Mouse (Mus musculus): ENCODE measurements around the gene S100a8. TPM values are rescaled to one million over a fixed set of nuclear protein-coding genes. Genes with fewer than 3 reads are reported as not detected.

S100a8 gene
- 10.2 and 20.4 TPM in 2 replicates for polyA plus RNA-seq (2012; rRNA removed)
- polyA plus RNA-seq (2014; fragmentation: Nextera tagmentation; extraction: Ambion mirVana): 8.4 and 34.9 TPM in 2 replicates

DNA sequence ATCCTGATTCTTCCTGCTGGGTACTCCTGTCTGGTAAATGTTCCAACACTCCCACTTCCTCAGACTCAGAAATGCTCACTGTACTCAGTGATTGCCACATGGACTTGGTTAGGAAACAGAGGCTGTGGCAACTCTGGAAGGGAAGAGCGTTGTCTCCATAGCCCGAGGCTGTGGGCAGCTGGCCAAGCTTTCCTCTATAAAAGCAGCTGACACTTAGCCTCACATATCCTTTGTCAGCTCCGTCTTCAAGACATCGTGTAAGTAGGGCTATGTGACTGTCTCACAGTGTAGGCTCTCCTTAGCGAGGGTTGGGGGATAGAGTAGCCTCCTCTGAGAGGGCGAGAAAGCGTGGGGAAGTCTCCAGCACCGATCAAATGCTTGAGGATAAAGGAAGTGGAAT, at the start of gene S100a8:
TSS of gene S100a8 (plus strand) at position 133 of the 400 bp plus-strand sequence.
- no peaks in the 10 kb centered on the region for H3K36me3 ChIP-seq (ENCODE audit: control insufficient read depth, insufficient read depth, low read length)
- H3K4me3 ChIP-seq (replicated peaks; ENCODE audit: low read length): no peak within 1 kb of the TSS
- ATAC-seq (ENCODE audit: low FRiP score, low read depth) (no peak), DNase-seq (ENCODE audit: low spot score) (no peak)
- no peak within 1 kb of the TSS for H3K4me2 ChIP-seq (replicated peaks; ENCODE audit: low read depth, low read length, severe bottlenecking)
- H3K4me1 ChIP-seq (ENCODE audit: control insufficient read depth, insufficient read depth, low read length): no peaks in the 10 kb centered on the region
- H3K27ac ChIP-seq (replicated peaks; ENCODE audit: low read depth, low read length): no peak within 1 kb of the TSS
- H3K27me3 ChIP-seq (ENCODE audit: control insufficient read depth, insufficient read depth, low read length): no peaks in the 10 kb centered on the region
- TF ChIP-seq POLR2A (IDR thresholded peaks at IDR 0.05; ENCODE audit: borderline replicate concordance, extremely low read depth, insufficient read depth, insufficient read length): no peak
- H3K9ac ChIP-seq (ENCODE audit: low read depth, low read length, severe bottlenecking): no peak within 1 kb of the TSS
- H3K9me3 ChIP-seq (ENCODE audit: control insufficient read depth, low read length): no peaks in the 10 kb centered on the region
- WGBS: 39% methylated on average over 8 of the region's 8 CpGs

DNA sequence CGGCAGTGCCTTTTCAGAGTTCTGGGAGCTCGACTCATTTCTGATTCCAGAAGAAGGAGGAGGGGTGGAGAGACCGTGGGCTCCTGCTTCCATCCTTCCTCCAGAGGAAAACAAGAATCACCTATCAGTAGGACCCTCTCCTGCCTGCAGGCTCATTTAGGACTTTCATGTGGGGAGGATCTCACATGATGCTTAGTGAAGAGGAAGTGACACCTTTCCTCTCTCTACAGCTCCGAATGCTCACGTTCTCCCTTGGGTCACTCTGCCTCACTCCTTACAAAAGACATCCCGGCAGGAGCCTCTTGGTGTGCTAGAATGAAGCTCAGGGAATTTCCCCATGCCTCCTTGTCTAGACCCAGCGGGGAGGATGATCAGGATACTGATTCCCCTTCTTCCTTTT, 47.2 kb upstream of the S100a8 start:
- H3K36me3 ChIP-seq (ENCODE audit: control insufficient read depth, insufficient read depth, low read length): no peaks in the 10 kb centered on the region
- no peak overlapping the region for H3K4me2 ChIP-seq (replicated peaks; ENCODE audit: low read depth, low read length, severe bottlenecking)
- no peak overlapping the region for H3K9ac ChIP-seq (ENCODE audit: low read depth, low read length, severe bottlenecking)
- no peaks in the 10 kb centered on the region for H3K9me3 ChIP-seq (ENCODE audit: control insufficient read depth, low read length)
- H3K27me3 ChIP-seq (ENCODE audit: control insufficient read depth, insufficient read depth, low read length): no peaks in the 10 kb centered on the region
- TF ChIP-seq POLR2A (IDR thresholded peaks at IDR 0.05; ENCODE audit: borderline replicate concordance, extremely low read depth, insufficient read depth, insufficient read length): no peak
- no peak overlapping the region for H3K27ac ChIP-seq (replicated peaks; ENCODE audit: low read depth, low read length)
- DNase-seq (ENCODE audit: low spot score) (no peak), ATAC-seq (ENCODE audit: low FRiP score, low read depth) (no peak)
- H3K4me3 ChIP-seq (replicated peaks; ENCODE audit: low read length): no peak overlapping the region
- peaks cover 12% of the 10 kb centered on the region; the same call in 1 of the 2 replicates for H3K4me1 ChIP-seq (ENCODE audit: control insufficient read depth, insufficient read depth, low read length)
- 51% methylated on average over 7 of the region's 7 CpGs for WGBS

DNA sequence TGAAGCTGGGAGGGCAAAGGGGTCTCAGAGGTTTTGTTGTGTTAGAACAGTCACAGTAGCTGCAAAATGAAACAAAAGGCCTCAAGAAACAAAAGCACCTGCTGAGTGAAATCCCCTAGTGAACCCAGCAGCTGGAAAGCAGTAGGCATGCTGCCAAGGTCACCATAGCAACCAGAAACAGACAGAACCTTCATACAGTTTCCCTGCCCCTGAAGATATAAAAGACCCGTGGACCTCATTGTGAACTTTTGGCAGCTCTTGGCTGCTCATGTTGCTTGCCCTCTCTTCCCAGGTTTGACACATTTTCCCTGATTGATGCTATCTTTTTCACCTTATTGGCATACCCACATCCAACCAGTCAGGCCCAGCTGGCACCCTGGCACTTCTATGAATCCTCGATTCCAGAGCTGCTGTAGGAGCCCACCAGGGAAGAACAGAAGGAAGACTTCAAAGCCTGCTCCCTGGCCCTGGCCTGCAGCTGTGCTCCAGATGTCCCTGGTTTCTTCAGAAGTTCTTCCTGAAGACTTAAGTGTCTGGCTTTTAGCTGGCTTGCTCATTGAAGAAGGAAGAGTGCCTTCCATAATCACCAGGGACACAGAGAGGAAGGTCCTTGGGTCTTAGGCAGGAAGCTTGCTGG, 45.2 kb upstream of the S100a8 start:
- no peak overlapping the region for H3K4me2 ChIP-seq (replicated peaks; ENCODE audit: low read depth, low read length, severe bottlenecking)

GRCm38 (mm10) chr3:90625496-90625895, 43.3 kb upstream of the S100a8 start:
- Histone ChIP-seq H3K27ac (replicated peaks; ENCODE audit: low read depth, low read length) (no peak overlapping the region), H3K4me1 (ENCODE audit: control insufficient read depth, insufficient read depth, low read length) (peaks cover 12% of the 10 kb centered on the region; the same call in 1 of the 2 replicates), H3K36me3 (ENCODE audit: control insufficient read depth, insufficient read depth, low read length) (no peaks in the 10 kb centered on the region), H3K9me3 (ENCODE audit: control insufficient read depth, low read length) (no peaks in the 10 kb centered on the region), H3K9ac (ENCODE audit: low read depth, low read length, severe bottlenecking) (no peak overlapping the region), H3K4me3 (replicated peaks; ENCODE audit: low read length) (no peak overlapping the region), H3K27me3 (ENCODE audit: control insufficient read depth, insufficient read depth, low read length) (no peaks in the 10 kb centered on the region), H3K4me2 (replicated peaks; ENCODE audit: low read depth, low read length, severe bottlenecking) (no peak overlapping the region)
- 78% methylated on average over 5 of the region's 5 CpGs for WGBS
- no peak for ATAC-seq (ENCODE audit: low FRiP score, low read depth)
- no peak for TF ChIP-seq POLR2A (IDR thresholded peaks at IDR 0.05; ENCODE audit: borderline replicate concordance, extremely low read depth, insufficient read depth, insufficient read length)
- DNase-seq (ENCODE audit: low spot score): no peak

More for the DNA sequence above, 45.2 kb upstream of the S100a8 start:
- Histone ChIP-seq H3K9me3 (ENCODE audit: control insufficient read depth, low read length) (no peaks in the 10 kb centered on the region), H3K9ac (ENCODE audit: low read depth, low read length, severe bottlenecking) (no peak overlapping the region), H3K36me3 (ENCODE audit: control insufficient read depth, insufficient read depth, low read length) (no peaks in the 10 kb centered on the region), H3K27me3 (ENCODE audit: control insufficient read depth, insufficient read depth, low read length) (no peaks in the 10 kb centered on the region), H3K4me1 (ENCODE audit: control insufficient read depth, insufficient read depth, low read length) (peaks cover 12% of the 10 kb centered on the region; the same call in 1 of the 2 replicates), H3K4me3 (replicated peaks; ENCODE audit: low read length) (no peak overlapping the region), H3K27ac (replicated peaks; ENCODE audit: low read depth, low read length) (no peak overlapping the region)
- DNase-seq (ENCODE audit: low spot score) (peak; percentile 86), ATAC-seq (ENCODE audit: low FRiP score, low read depth) (peak; percentile 85)
- WGBS: 7% methylated on average over 2 of the region's 2 CpGs
- no peak for TF ChIP-seq POLR2A (IDR thresholded peaks at IDR 0.05; ENCODE audit: borderline replicate concordance, extremely low read depth, insufficient read depth, insufficient read length)

DNA sequence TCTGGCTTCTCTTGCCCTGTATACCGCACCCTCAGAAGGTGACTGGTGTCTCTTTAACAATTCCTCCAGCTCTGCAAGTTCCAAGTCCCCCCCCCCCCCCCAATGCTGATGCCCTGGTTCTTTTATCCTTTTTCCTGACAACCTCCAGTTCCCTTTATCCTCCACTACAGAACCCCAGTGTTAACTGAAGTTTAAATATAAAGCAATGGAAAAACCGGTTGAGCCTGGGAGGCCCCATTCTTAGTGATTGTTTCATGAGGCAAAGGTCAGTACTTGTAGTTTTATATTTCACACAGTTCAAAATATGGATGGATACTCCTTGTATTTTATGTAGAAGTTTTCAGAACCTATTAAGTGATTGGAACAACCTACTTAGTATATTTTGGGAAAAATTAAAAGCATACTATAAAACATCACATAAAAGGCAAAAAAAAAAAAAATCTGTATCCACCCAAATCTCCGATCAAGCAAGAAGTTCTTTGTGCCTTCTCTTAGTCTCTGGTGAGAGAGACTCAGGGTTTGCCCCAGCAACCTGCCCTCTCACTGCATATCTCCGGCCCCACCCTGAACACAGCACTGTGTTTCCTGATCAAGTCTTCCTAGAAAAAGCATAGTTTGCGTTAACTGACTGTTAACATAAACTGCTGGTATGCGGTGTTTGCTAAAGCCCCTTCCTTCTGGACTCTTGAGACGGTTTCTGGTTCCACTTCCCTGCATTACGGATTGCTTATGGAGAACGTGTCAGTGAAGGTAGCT, 42.3 kb upstream of the S100a8 start:
- Histone ChIP-seq H3K9me3 (ENCODE audit: control insufficient read depth, low read length) (no peaks in the 10 kb centered on the region), H3K27ac (replicated peaks; ENCODE audit: low read depth, low read length) (no peak overlapping the region), H3K4me1 (ENCODE audit: control insufficient read depth, insufficient read depth, low read length) (peaks cover 12% of the 10 kb centered on the region; the same call in 1 of the 2 replicates), H3K4me3 (replicated peaks; ENCODE audit: low read length) (no peak overlapping the region), H3K36me3 (ENCODE audit: control insufficient read depth, insufficient read depth, low read length) (no peaks in the 10 kb centered on the region), H3K9ac (ENCODE audit: low read depth, low read length, severe bottlenecking) (no peak overlapping the region), H3K4me2 (replicated peaks; ENCODE audit: low read depth, low read length, severe bottlenecking) (no peak overlapping the region), H3K27me3 (ENCODE audit: control insufficient read depth, insufficient read depth, low read length) (no peaks in the 10 kb centered on the region)
- DNase-seq (ENCODE audit: low spot score) (no peak), ATAC-seq (ENCODE audit: low FRiP score, low read depth) (no peak)
- 78% methylated on average over 9 of the region's 9 CpGs for WGBS
- no peak for TF ChIP-seq POLR2A (IDR thresholded peaks at IDR 0.05; ENCODE audit: borderline replicate concordance, extremely low read depth, insufficient read depth, insufficient read length)
